In genomic region chr9:95954585-95955461, GRCm38 (mm10) we compare ENCODE assay signal across 8 mouse cellular contexts. TPM values are rescaled to one million over a fixed set of nuclear protein-coding genes. Genes with fewer than 3 reads are reported as not detected.
A peak's percentile ranks its signal among the peaks of the same experiment; 100 is the strongest.
DNase-seq lines count a peak whose midpoint lies in the region; ATAC-seq and TF ChIP-seq lines count a peak whose summit lies in the region.

Xrn1 (plus strand) TSS chr9:95954760.

- WGBS in cerebellum, adult 2 months, result under 1% methylated on average over 57 of the region's 57 CpGs
- WGBS in lung, embryonic 16.5 days, result under 1% methylated on average over 56 of the region's 57 CpGs

- TF ChIP-seq EP300 in MEL (IDR thresholded peaks at IDR 0.05; ENCODE audit: low read depth in 1 of 2, low read length in 2 of 2), result peak in 1 of 2 experiments; percentile 53; a peak in 2 of 4 replicates

- no peaks in the 10 kb centered on the region for H3K27me3 ChIP-seq in MEL (ENCODE audit: control insufficient read depth in 1 of 2, insufficient read depth in 2 of 2, low read length in 2 of 2)
- no peaks in the 10 kb centered on the region for H3K27me3 ChIP-seq in cerebellum, adult 2 months (ENCODE audit: control insufficient read depth, insufficient read depth, low read length)
- H3K27me3 ChIP-seq in lung, embryonic 16.5 days (ENCODE audit: control insufficient read depth, insufficient read depth, low read depth, low read length), result no peaks in the 10 kb centered on the region

- peak within 1 kb of the TSS; percentile 55 for H3K27ac ChIP-seq in MEL (ENCODE audit: control insufficient read depth, low read depth, low read length)
- H3K27ac ChIP-seq in cerebellum, adult 2 months (ENCODE audit: insufficient read depth, low read length), result peak within 1 kb of the TSS; percentile 30
- H3K27ac ChIP-seq in lung, embryonic 16.5 days (ENCODE audit: low read length), result peak within 1 kb of the TSS; percentile 92

- peaks cover 4 to 16% of the 10 kb centered on the region in 2 experiments for H3K36me3 ChIP-seq in MEL (ENCODE audit: control insufficient read depth in 1 of 2, insufficient read depth in 2 of 2, low read length in 2 of 2)
- peaks cover 3% of the 10 kb centered on the region for H3K36me3 ChIP-seq in lung, embryonic 16.5 days (ENCODE audit: control insufficient read depth, insufficient read depth, low read length)

- peak; percentile 35 to 79; a peak in 3 of 4 replicates for TF ChIP-seq POLR2A in MEL (IDR thresholded peaks at IDR 0.05; ENCODE audit: control insufficient read depth in 1 of 2, insufficient read depth in 1 of 2, low read depth in 1 of 2, low read length in 2 of 2, poor library complexity in 1 of 2)
- peak; percentile 74; the same call in 1 of the 2 replicates for TF ChIP-seq POLR2A in cerebellum, adult 2 months (IDR thresholded peaks at IDR 0.05; ENCODE audit: borderline replicate concordance, insufficient read depth, low read length)

- H3K79me2 ChIP-seq in MEL (ENCODE audit: control insufficient read depth, insufficient read depth, low read length, poor library complexity), result peaks cover 20% of the 10 kb centered on the region

- H3K4me1 ChIP-seq in MEL (ENCODE audit: control insufficient read depth in 1 of 2, insufficient read depth in 2 of 2, low read length in 2 of 2), result peaks cover 11 to 14% of the 10 kb centered on the region in 2 experiments
- no peaks in the 10 kb centered on the region; the same call in 1 of the 2 replicates for H3K4me1 ChIP-seq in cerebellum, adult 2 months (ENCODE audit: control insufficient read depth, insufficient read depth, low read length)
- H3K4me1 ChIP-seq in lung, embryonic 16.5 days (replicated peaks; ENCODE audit: control insufficient read depth, insufficient read depth, low read length), result no peaks in the 10 kb centered on the region

- H3K4me2 ChIP-seq in lung, embryonic 16.5 days (ENCODE audit: low read depth, low read length), result peak within 1 kb of the TSS; percentile 85

- peak within 1 kb of the TSS; percentile 94 for H3K9ac ChIP-seq in MEL (ENCODE audit: control insufficient read depth, low read depth, low read length, poor library complexity, severe bottlenecking)
- peak within 1 kb of the TSS; percentile 99 for H3K9ac ChIP-seq in lung, embryonic 16.5 days (ENCODE audit: low read length)

- TF ChIP-seq CTCF in MEL (IDR thresholded peaks at IDR 0.05 in 2 of 3, conservative IDR thresholded peaks at IDR 0.05 in 1 of 3; ENCODE audit: control insufficient read depth in 1 of 3, insufficient read depth in 1 of 3, low read depth in 2 of 3, low read length in 3 of 3, poor library complexity in 1 of 3, severe bottlenecking in 1 of 3), result no peak
- TF ChIP-seq CTCF in cerebellum, adult 2 months (IDR thresholded peaks at IDR 0.05; ENCODE audit: borderline replicate concordance, insufficient read depth, low read depth, low read length), result no peak

- peak within 1 kb of the TSS; percentile 88 to 94 for H3K4me3 ChIP-seq in MEL (ENCODE audit: control insufficient read depth in 1 of 2, insufficient read depth in 1 of 2, low read depth in 2 of 2, low read length in 2 of 2)
- peak within 1 kb of the TSS; percentile 91 for H3K4me3 ChIP-seq in cerebellum, adult 2 months (replicated peaks; ENCODE audit: insufficient read depth, low read depth, low read length)
- H3K4me3 ChIP-seq in lung, embryonic 16.5 days (ENCODE audit: low read length), result peak within 1 kb of the TSS; percentile 99

- no peak for TF ChIP-seq RAD21 in MEL (IDR thresholded peaks at IDR 0.05; ENCODE audit: low read depth, low read length)

- H3K9me3 ChIP-seq in MEL (replicated peaks; ENCODE audit: insufficient read depth, low read length), result no peaks in the 10 kb centered on the region
- no peaks in the 10 kb centered on the region for H3K9me3 ChIP-seq in lung, embryonic 16.5 days (ENCODE audit: control insufficient read depth, low read length)

- peak; percentile 99 for ATAC-seq in hematopoietic stem cell, adult 5-6 weeks (replicated peaks in 1 of 2; ENCODE audit: insufficient read depth in 1 of 2, low FRiP score in 2 of 2, low TSS enrichment in 1 of 2, low read depth in 1 of 2, poor library complexity in 2 of 2, severe bottlenecking in 2 of 2)
- peak; percentile 99 for ATAC-seq in lung, embryonic 16.5 days (ENCODE audit: low read depth)

- peak; percentile 96 for DNase-seq in MEL (ENCODE audit: low read depth, low spot score)
- peak; percentile 92 to 93 for DNase-seq in cerebellum, adult 2 months
- peak; percentile 90 for DNase-seq in forelimb bud, embryonic 11.5 days (ENCODE audit: low read depth, low spot score)
- DNase-seq in layer of hippocampus, adult 9-10 months (ENCODE audit: low spot score), result peak; percentile 74
- peak; percentile 88 for DNase-seq in ovary, postnatal 10 days (ENCODE audit: low spot score)
- peak; percentile 85 to 91 for DNase-seq in thymus, postnatal 10 days (ENCODE audit: low spot score in 2 of 2)

TF ChIP-seq in MEL, 35 proteins besides CTCF, POLR2A, EP300 and RAD21:
- TF ChIP-seq ZMIZ1 (IDR thresholded peaks at IDR 0.05; ENCODE audit: low read depth, low read length), result peak; percentile 67; the same call in 1 of the 2 replicates
- peak; percentile 30; the same call in 1 of the 2 replicates for TF ChIP-seq ELF1 (IDR thresholded peaks at IDR 0.05; ENCODE audit: low read depth, low read length)
- TF ChIP-seq ZNF384 (IDR thresholded peaks at IDR 0.05; ENCODE audit: low read depth, low read length), result no peak
- peak; percentile 82 for TF ChIP-seq ETS1 (IDR thresholded peaks at IDR 0.05; ENCODE audit: low read depth, low read length)
- TF ChIP-seq SMC3 (IDR thresholded peaks at IDR 0.05; ENCODE audit: low read depth, low read length), result peak; percentile 17; the same call in 1 of the 2 replicates
- TF ChIP-seq NRF1 (IDR thresholded peaks at IDR 0.05; ENCODE audit: insufficient read depth, low read depth, low read length, poor library complexity, severe bottlenecking), result 0 out of 2 replicates have a peak, but pooled peaks have one; percentile 29
- TF ChIP-seq SIN3A (IDR thresholded peaks at IDR 0.05; ENCODE audit: low read length), result peak; percentile 94
- no peak for TF ChIP-seq GATA1 (IDR thresholded peaks at IDR 0.05; ENCODE audit: low read depth, low read length)
- TF ChIP-seq HCFC1 (IDR thresholded peaks at IDR 0.05; ENCODE audit: low read depth, low read length), result peak; percentile 93
- TF ChIP-seq GABPA (IDR thresholded peaks at IDR 0.05; ENCODE audit: low read depth, low read length), result peak; percentile 81; the same call in 1 of the 2 replicates
- peak; percentile 83 for TF ChIP-seq TBP (IDR thresholded peaks at IDR 0.05; ENCODE audit: low read depth, low read length)
- TF ChIP-seq NELFE (IDR thresholded peaks at IDR 0.05; ENCODE audit: low read depth, low read length), result peak; percentile 68
- TF ChIP-seq MAX (IDR thresholded peaks at IDR 0.05; ENCODE audit: low read length), result peak; percentile 75; the same call in 1 of the 2 replicates
- TF ChIP-seq MAZ (IDR thresholded peaks at IDR 0.05; ENCODE audit: low read depth, low read length), result peak; percentile 73; the same call in 1 of the 2 replicates
- peak; percentile 63; the same call in 1 of the 2 replicates for TF ChIP-seq KAT2A (conservative IDR thresholded peaks at IDR 0.05; ENCODE audit: low read depth, low read length)
- TF ChIP-seq TCF12 (IDR thresholded peaks at IDR 0.05; ENCODE audit: low read depth, low read length), result peak; percentile 75
- peak; percentile 88 for TF ChIP-seq MXI1 (IDR thresholded peaks at IDR 0.05; ENCODE audit: low read depth, low read length)
- no peak for TF ChIP-seq CHD2 (IDR thresholded peaks at IDR 0.05; ENCODE audit: low read length)
- TF ChIP-seq MAFK (IDR thresholded peaks at IDR 0.05; ENCODE audit: borderline replicate concordance, low read depth, low read length), result no peak
- TF ChIP-seq POLR2AphosphoS2 (IDR thresholded peaks at IDR 0.05; ENCODE audit: low read length), result peak; percentile 65
- TF ChIP-seq MEF2A (IDR thresholded peaks at IDR 0.05; ENCODE audit: extremely low read depth, insufficient replicate concordance, low read depth, low read length, poor library complexity, severe bottlenecking), result peak; percentile 16; the same call in 1 of the 2 replicates

RNA-seq across cellular contexts. Expression of gene Xrn1, which starts in this region (rescaled TPM):
- 7.0 and 7.6 TPM in 2 replicates for total RNA-seq in MEL (2012; rRNA removed)
- polyA plus RNA-seq in MEL (2012; ENCODE audit: insufficient read depth in 1 of 2, insufficient read length in 2 of 2, low read depth in 1 of 2, low replicate concordance in 2 of 2, missing spikeins in 1 of 2), result 1 to 10 TPM in 1 of 2 experiments, not detected in 1; 8.3 TPM
- polyA plus RNA-seq in cerebellum, adult 2 months (2012; rRNA removed), result 14.2 and 15.5 TPM in 2 replicates
- 35.5 and 36.7 TPM in 2 replicates for total RNA-seq in hematopoietic stem cell, adult 5-6 weeks (2017)
- polyA plus RNA-seq in lung, embryonic 16.5 days (2015; fragmentation: Nextera tagmentation; extraction: Ambion mirVana), result 15.4 and 17.1 TPM in 2 replicates

Comparison
In these comparisons a context has a peak if more than half of its experiments do, and no peak if none do; other contexts are left out.
1. Peak in every context shown above with its lines: DNase-seq, ATAC-seq, H3K4me3 ChIP-seq and H3K27ac ChIP-seq.
2. H3K27ac ChIP-seq: peak in every context shown above with its lines; median percentile 92 in lung, embryonic 16.5 days; 55 in MEL; 30 in cerebellum, adult 2 months.